Mouse (Mus musculus): Measurements from ENCODE around the gene Gpc3.

GRCm38 (mm10) chrX:52425605-52426004 lies 188.1 kb downstream of the Gpc3 start:
- no peak for TF ChIP-seq POLR2A (IDR thresholded peaks at IDR 0.05; ENCODE audit: control insufficient read depth, low read depth, low read length)
- no peak for TF ChIP-seq CTCF (IDR thresholded peaks at IDR 0.05; ENCODE audit: control insufficient read depth, insufficient read depth, insufficient replicate concordance, low read depth, low read length)

Data from testis, adult 2 months (tissue).